Mouse (Mus musculus): ENCODE measurements at regions not wholly inside any gene's neighbourhood (a gene's known extent, or its start where the extent isn't known, plus 50 kb on each side); places are given as distances from the start of the nearest gene placed in this dataset.
"Not testable (repeated sequence)": the region's sequence is repeated elsewhere in the genome, so short reads cannot be mapped to it uniquely, and the experiment has no call there.

- Histone ChIP-seq H3K9ac (ENCODE audit: low read depth, low read length) (no peak overlapping the region), H3K27me3 (ENCODE audit: control insufficient read depth, insufficient read depth, low read length) (no peaks in the 10 kb centered on the region), H3K36me3 (ENCODE audit: control insufficient read depth, insufficient read depth, low read length) (no peaks in the 10 kb centered on the region), H3K4me3 (ENCODE audit: low read length) (no peak overlapping the region), H3K27ac (ENCODE audit: low read depth, low read length) (no peak overlapping the region), H3K9me3 (ENCODE audit: control insufficient read depth, low read length) (no peaks in the 10 kb centered on the region), H3K4me2 (replicated peaks; ENCODE audit: low read depth, low read length) (no peak overlapping the region), H3K4me1 (ENCODE audit: control insufficient read depth, insufficient read depth, low read length) (no peaks in the 10 kb centered on the region)
- 56% methylated on average over 5 of the region's 6 CpGs for WGBS
- no peak for ATAC-seq (ENCODE audit: low FRiP score, low TSS enrichment)
Measured at GRCm38 (mm10) chr16:57945404-57945803, 190.9 kb upstream of the Col8a1 start.

- Histone ChIP-seq H3K4me2 (replicated peaks; ENCODE audit: low read depth, low read length) (no peak overlapping the region), H3K4me1 (ENCODE audit: control insufficient read depth, insufficient read depth, low read length) (no peaks in the 10 kb centered on the region), H3K27ac (ENCODE audit: low read depth, low read length) (no peak overlapping the region), H3K4me3 (ENCODE audit: low read length) (no peak overlapping the region), H3K9me3 (ENCODE audit: control insufficient read depth, low read length) (no peaks in the 10 kb centered on the region), H3K9ac (ENCODE audit: low read depth, low read length) (no peak overlapping the region), H3K27me3 (ENCODE audit: control insufficient read depth, insufficient read depth, low read length) (no peaks in the 10 kb centered on the region), H3K36me3 (ENCODE audit: control insufficient read depth, insufficient read depth, low read length) (no peaks in the 10 kb centered on the region)
- ATAC-seq (ENCODE audit: low FRiP score, low TSS enrichment), result no peak
- 42% methylated on average over 3 of the region's 3 CpGs for WGBS
Measured at GRCm38 (mm10) chr16:57947309-57947708, 192.8 kb upstream of the Col8a1 start.

GRCm38 (mm10) chr16:57949680-57950079 is 195.1 kb upstream of the Col8a1 start:
- Histone ChIP-seq H3K27me3 (ENCODE audit: control insufficient read depth, insufficient read depth, low read length) (no peaks in the 10 kb centered on the region), H3K9ac (ENCODE audit: low read depth, low read length) (no peak overlapping the region), H3K4me3 (ENCODE audit: low read length) (no peak overlapping the region), H3K4me1 (ENCODE audit: control insufficient read depth, insufficient read depth, low read length) (no peaks in the 10 kb centered on the region), H3K36me3 (ENCODE audit: control insufficient read depth, insufficient read depth, low read length) (no peaks in the 10 kb centered on the region), H3K27ac (ENCODE audit: low read depth, low read length) (no peak overlapping the region), H3K4me2 (replicated peaks; ENCODE audit: low read depth, low read length) (no peak overlapping the region), H3K9me3 (ENCODE audit: control insufficient read depth, low read length) (no peaks in the 10 kb centered on the region)
- 61% methylated on average over 3 of the region's 3 CpGs for WGBS
- no peak for ATAC-seq (ENCODE audit: low FRiP score, low TSS enrichment)

GRCm38 (mm10) chr16:57970956-57971355 is 216.4 kb upstream of the Col8a1 start:
- peak; percentile 72; the same call in 1 of the 2 replicates for ATAC-seq (ENCODE audit: low FRiP score, low TSS enrichment)
- Histone ChIP-seq H3K27me3 (ENCODE audit: control insufficient read depth, insufficient read depth, low read length) (no peaks in the 10 kb centered on the region), H3K9ac (ENCODE audit: low read depth, low read length) (no peak overlapping the region), H3K4me2 (replicated peaks; ENCODE audit: low read depth, low read length) (no peak overlapping the region), H3K36me3 (ENCODE audit: control insufficient read depth, insufficient read depth, low read length) (no peaks in the 10 kb centered on the region), H3K4me1 (ENCODE audit: control insufficient read depth, insufficient read depth, low read length) (no peaks in the 10 kb centered on the region), H3K4me3 (ENCODE audit: low read length) (no peak overlapping the region), H3K27ac (ENCODE audit: low read depth, low read length) (no peak overlapping the region), H3K9me3 (ENCODE audit: control insufficient read depth, low read length) (no peaks in the 10 kb centered on the region)
- WGBS, result 28% methylated on average over 1 of the region's 1 CpGs

GRCm38 (mm10) chr16:57984111-57984510 is 229.6 kb upstream of the Col8a1 start:
- ATAC-seq (ENCODE audit: low FRiP score, low TSS enrichment), result peak; percentile 85
- Histone ChIP-seq H3K9ac (ENCODE audit: low read depth, low read length) (no peak overlapping the region), H3K27me3 (ENCODE audit: control insufficient read depth, insufficient read depth, low read length) (no peaks in the 10 kb centered on the region), H3K27ac (ENCODE audit: low read depth, low read length) (no peak overlapping the region), H3K9me3 (ENCODE audit: control insufficient read depth, low read length) (no peaks in the 10 kb centered on the region), H3K4me1 (ENCODE audit: control insufficient read depth, insufficient read depth, low read length) (no peaks in the 10 kb centered on the region), H3K36me3 (ENCODE audit: control insufficient read depth, insufficient read depth, low read length) (no peaks in the 10 kb centered on the region), H3K4me2 (replicated peaks; ENCODE audit: low read depth, low read length) (no peak overlapping the region), H3K4me3 (ENCODE audit: low read length) (no peak overlapping the region)
- WGBS, result 25% methylated on average over 5 of the region's 5 CpGs

GRCm38 (mm10) chr16:58005740-58006139 is 251.2 kb upstream of the Col8a1 start:
- Histone ChIP-seq H3K36me3 (ENCODE audit: control insufficient read depth, insufficient read depth, low read length) (no peaks in the 10 kb centered on the region), H3K4me3 (ENCODE audit: low read length) (no peak overlapping the region), H3K9ac (ENCODE audit: low read depth, low read length) (no peak overlapping the region), H3K9me3 (ENCODE audit: control insufficient read depth, low read length) (no peaks in the 10 kb centered on the region), H3K27ac (ENCODE audit: low read depth, low read length) (no peak overlapping the region), H3K4me1 (ENCODE audit: control insufficient read depth, insufficient read depth, low read length) (no peaks in the 10 kb centered on the region), H3K27me3 (ENCODE audit: control insufficient read depth, insufficient read depth, low read length) (no peaks in the 10 kb centered on the region), H3K4me2 (replicated peaks; ENCODE audit: low read depth, low read length) (no peak overlapping the region)
- WGBS, result 59% methylated on average over 3 of the region's 3 CpGs
- ATAC-seq (ENCODE audit: low FRiP score, low TSS enrichment), result no peak

- WGBS, result 31% methylated on average over 1 of the region's 1 CpGs
- Histone ChIP-seq H3K9me3 (ENCODE audit: control insufficient read depth, low read length) (no peaks in the 10 kb centered on the region; the same call in 1 of the 2 replicates), H3K4me1 (ENCODE audit: control insufficient read depth, insufficient read depth, low read length) (0 out of 2 replicates have a peak, but pooled peaks cover 3% of the 10 kb centered on the region), H3K36me3 (ENCODE audit: control insufficient read depth, insufficient read depth, low read length) (no peaks in the 10 kb centered on the region), H3K4me2 (replicated peaks; ENCODE audit: low read depth, low read length) (no peak overlapping the region), H3K27me3 (ENCODE audit: control insufficient read depth, insufficient read depth, low read length) (no peaks in the 10 kb centered on the region), H3K4me3 (ENCODE audit: low read length) (no peak overlapping the region), H3K27ac (ENCODE audit: low read depth, low read length) (no peak overlapping the region), H3K9ac (ENCODE audit: low read depth, low read length) (no peak overlapping the region)
- peak; percentile 68; the same call in 1 of the 2 replicates for ATAC-seq (ENCODE audit: low FRiP score, low TSS enrichment)
Measured at GRCm38 (mm10) chr16:58013557-58013956, 259.0 kb upstream of the Col8a1 start.

- no peak for ATAC-seq (ENCODE audit: low FRiP score, low TSS enrichment)
- Histone ChIP-seq H3K4me3 (ENCODE audit: low read length) (no peak overlapping the region), H3K9me3 (ENCODE audit: control insufficient read depth, low read length) (no peaks in the 10 kb centered on the region), H3K36me3 (ENCODE audit: control insufficient read depth, insufficient read depth, low read length) (no peaks in the 10 kb centered on the region), H3K27me3 (ENCODE audit: control insufficient read depth, insufficient read depth, low read length) (no peaks in the 10 kb centered on the region), H3K4me1 (ENCODE audit: control insufficient read depth, insufficient read depth, low read length) (no peaks in the 10 kb centered on the region), H3K4me2 (replicated peaks; ENCODE audit: low read depth, low read length) (no peak overlapping the region), H3K9ac (ENCODE audit: low read depth, low read length) (no peak overlapping the region), H3K27ac (ENCODE audit: low read depth, low read length) (no peak overlapping the region)
- WGBS, result 58% methylated on average over 2 of the region's 2 CpGs
Measured at GRCm38 (mm10) chr16:58027525-58027924, 273.0 kb upstream of the Col8a1 start.

- not testable (repeated sequence) for H3K27ac ChIP-seq (ENCODE audit: low read depth, low read length); H3K9ac ChIP-seq (ENCODE audit: low read depth, low read length); H3K27me3 ChIP-seq (ENCODE audit: control insufficient read depth, insufficient read depth, low read length); H3K4me1 ChIP-seq (ENCODE audit: control insufficient read depth, insufficient read depth, low read length); H3K4me3 ChIP-seq (ENCODE audit: low read length); ATAC-seq (ENCODE audit: low FRiP score, low TSS enrichment); H3K9me3 ChIP-seq (ENCODE audit: control insufficient read depth, low read length); H3K4me2 ChIP-seq (replicated peaks; ENCODE audit: low read depth, low read length); H3K36me3 ChIP-seq (ENCODE audit: control insufficient read depth, insufficient read depth, low read length)
- 83% methylated on average over 1 of the region's 1 CpGs for WGBS
Measured at GRCm38 (mm10) chr16:58028541-58028940, 274.0 kb upstream of the Col8a1 start.

Data from kidney, embryonic 14.5 days (tissue).